Mouse (Mus musculus) ES-CJ7 (cell line): ENCODE measurements at regions not wholly inside any gene's neighbourhood (a gene's known extent, or its start where the extent isn't known, plus 50 kb on each side); places are given as distances from the start of the nearest gene placed in this dataset.

Experiments used
- DNase-seq: peaks from one replicate; pipeline ENCODE4 v3.0.0; 2011; ENCODE audit warnings: low read depth, low spot score

GRCm38 (mm10) chr3:63551661-63552060, 68.0 kb upstream of the Gm34302 start:
- DNase-seq = no peak

DNA sequence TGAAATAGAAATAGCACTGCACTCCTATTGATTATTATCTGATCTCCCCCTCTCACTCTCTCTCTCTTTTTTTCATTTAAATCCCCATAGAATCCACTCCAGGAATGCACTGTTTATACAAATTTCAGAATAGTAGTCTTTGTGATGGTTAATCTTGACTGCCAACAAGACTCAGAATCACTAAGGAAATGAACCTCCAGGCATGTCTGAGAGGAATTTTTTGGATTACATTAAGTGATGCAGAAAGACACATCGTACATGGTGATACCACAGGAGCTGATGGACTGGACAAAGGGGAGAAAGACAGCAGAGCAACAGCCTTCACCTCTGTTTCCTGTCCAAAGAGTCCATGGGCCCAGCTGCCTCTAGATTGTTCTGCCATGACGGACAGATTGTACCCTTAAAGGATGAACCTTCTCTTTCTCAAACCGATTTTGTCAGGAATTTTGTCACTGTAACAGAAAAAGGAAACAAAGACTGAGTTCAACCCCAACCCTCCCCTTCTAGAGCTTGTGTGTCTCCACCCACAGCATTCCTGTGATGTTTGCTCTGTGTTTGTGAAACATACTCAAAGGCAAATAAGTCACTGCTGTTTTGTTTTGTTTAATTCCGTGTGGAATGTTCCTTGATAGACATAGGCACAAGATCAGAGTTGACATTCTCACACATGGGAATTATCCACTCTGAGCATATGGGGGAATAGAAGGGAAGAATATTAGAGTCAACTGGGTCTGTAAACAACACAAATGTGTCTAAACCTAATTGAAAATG, 59.1 kb upstream of the Gm34302 start:
- DNase-seq = no peak

- DNase-seq = no peak
Observed at GRCm38 (mm10) chr3:63538881-63539280, 55.2 kb upstream of the Gm34302 start.

- no peak for DNase-seq
Observed at GRCm38 (mm10) chr3:63534141-63534540, 50.5 kb upstream of the Gm34302 start.
